Mouse (Mus musculus): ENCODE data around the gene Dstn.

The Dstn gene

DNA sequence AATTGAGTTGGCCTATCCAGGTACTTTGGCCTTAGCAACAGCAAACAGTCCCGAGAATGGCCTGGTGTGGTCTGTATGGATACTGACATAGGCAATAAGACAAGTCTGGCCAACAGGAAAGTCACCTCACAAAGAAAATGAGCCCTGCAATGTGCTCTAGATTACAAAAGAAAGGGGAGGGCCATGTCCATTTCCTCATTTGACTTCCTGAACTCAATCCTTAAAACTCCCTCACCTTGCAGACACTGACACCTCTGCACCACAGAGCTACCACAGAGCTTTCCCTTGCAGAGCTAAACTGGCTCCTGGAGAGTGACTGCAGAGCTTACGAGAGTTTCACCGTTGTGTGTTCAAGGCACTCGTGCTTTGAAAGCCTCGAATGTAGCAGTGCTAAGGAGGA is 47.1 kb downstream of the Dstn start:
- no peak for DNase-seq

GRCm38 (mm10) chr2:143963318-143963717 is 48.2 kb downstream of the Dstn start:
- DNase-seq: no peak

- DNase-seq: no peak
Measured at GRCm38 (mm10) chr2:143969260-143969659, 54.1 kb downstream of the Dstn start.

DNA sequence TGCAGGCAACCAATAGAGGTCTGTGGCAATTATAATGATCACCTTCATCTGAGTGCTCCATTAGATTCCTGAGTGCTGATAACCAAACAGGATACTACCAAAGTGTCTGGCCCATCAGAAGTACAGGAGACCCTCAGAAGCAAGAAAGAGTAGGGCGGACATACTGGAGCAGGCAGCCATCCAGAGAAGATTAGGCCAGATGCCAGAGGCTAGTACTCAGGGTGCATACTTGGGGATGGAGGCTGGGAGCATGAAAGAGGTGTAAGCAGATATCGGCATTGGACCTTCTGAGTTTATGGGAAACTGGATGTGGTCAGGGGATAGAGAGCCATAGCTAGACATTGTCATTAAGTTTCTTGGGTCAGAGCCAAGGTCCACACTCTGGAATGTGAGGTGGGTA is 55.7 kb downstream of the Dstn start:
- DNase-seq: no peak

DNA sequence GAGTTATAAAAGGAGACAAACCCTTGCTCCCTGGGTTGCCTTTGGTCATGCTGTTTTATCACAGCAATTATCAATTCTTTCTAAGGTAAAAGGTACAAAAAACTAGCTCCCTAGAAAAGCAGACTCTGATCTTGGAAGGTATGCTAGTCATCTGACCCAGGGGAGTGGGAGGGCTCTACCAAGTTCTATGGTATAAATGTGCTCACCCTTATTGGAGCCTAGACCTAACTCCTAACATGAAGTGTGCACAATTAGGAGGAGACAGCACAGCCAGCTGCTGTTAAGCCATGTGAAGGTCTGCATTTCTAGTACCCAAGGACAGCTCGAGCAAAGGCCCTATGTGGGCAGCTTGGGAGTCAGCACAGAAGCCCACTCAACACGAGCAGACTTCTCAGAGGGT is 56.8 kb downstream of the Dstn start:
- no peak for DNase-seq

- peak; percentile 51 for DNase-seq
Measured at GRCm38 (mm10) chr2:143973161-143973560, 58.0 kb downstream of the Dstn start.

GRCm38 (mm10) chr2:143975146-143975649 is 60.1 kb downstream of the Dstn start:
- DNase-seq: no peak

DNA sequence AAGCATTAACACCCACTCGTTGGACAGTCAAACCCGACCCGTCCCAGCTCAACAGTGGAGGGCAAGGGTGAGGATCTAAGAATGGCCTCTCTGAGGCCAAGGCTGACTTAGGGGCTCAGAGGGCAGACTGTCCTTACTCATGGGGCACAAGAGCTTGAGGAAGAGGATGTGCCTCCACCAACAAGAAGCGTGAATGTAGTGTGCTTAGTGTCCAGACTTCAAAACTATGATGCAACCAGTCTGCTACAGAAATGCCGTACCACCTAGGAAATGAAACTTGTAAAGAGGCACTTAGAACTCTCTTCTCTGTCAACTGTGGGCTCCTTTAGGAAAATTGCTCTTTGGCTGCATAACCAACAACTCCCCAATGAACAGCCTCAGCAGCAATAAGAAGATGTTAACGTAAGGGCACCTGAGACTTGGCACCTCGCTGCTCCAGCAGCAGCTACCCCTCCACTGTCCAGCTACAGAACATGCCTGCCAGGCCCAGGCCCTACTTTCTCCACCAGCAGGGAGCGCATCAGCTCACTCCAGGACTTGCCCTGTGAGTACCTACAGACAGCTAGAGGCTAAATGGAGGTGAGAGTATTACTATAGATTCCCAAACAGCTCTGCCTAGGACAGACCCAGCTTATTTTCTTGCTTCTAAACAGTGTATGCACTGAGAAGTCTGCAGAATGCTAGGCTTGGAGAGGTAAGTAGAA is 63.5 kb downstream of the Dstn start:
- no peak for DNase-seq

- DNase-seq: peak; percentile 50
Measured at GRCm38 (mm10) chr2:143980781-143981398, 65.8 kb downstream of the Dstn start.

DNA sequence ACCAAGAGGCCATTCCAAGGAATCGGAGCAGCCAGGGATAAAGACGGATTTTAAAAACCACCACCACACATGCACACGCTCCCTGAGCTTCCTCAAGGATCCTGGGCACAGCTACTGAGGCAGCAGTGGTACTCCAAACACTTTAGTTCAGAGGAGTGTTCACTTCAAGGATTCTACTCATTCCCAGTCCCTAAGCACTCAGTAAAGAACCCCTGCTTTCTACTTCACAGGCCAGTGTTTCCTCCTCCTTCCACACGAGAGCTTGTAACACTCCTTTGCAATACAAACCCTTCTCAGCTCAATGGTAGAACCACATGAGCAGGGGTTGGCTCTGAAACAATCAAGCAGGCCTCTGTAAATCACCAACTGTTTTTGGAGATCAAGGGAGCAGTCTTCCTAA is 67.0 kb downstream of the Dstn start:
- no peak for DNase-seq

DNA sequence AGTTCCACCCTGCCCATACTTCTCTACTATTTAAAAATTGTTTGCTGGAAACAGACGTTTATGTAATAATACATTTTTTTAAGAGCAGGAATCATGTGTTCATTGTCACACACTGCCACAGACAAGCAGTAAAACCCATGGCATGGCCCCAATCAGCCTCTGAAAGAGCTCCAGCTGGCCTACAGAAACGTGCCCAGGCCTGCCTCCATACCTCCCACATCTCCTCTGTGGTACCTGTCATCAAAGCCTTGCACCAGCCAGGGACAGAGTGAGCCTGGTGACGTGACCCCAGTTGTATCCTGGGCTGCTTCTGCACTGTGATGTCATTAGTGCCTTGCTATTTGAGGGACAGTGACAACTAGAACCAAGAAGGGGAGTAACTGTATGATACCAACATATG is 67.8 kb downstream of the Dstn start:
- DNase-seq: no peak

DNA sequence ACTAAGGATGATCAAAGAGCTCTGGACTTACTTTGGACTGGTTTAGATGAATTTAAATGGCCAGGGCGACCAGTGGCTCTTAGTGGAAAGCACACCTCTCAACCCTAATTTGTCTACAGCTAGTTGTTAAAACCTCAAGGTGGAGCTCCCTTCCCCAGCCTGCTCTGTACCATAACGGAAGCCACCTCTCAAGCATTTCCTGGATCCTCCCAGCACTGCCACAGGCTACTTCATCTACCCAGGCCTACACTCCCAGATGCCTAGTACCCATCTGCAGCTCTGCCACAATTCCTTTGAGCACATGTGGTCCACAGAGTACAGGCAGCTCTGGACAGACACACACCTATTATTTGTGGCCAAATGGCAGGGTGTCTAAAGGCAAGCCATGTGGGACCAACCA is 68.4 kb downstream of the Dstn start:
- no peak for DNase-seq

DNA sequence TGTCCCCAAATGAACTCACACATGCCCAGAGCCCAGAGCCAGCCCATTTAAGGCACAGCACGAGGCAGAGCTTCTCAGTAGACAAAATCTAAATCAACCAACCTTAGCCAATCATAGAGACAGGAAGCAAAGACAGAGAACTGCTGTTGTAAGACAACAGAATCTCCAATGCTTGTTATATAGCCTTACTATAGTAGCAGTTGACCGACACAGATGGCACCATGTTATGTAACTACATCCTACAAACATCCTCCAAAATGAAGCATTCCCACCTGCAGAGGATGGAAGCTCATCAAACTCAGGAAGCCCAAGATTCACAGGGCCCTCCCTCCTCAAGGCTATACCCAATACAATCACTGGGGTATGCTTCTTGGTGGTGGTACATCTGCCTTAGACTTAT is 72.4 kb downstream of the Dstn start:
- DNase-seq: no peak

DNA sequence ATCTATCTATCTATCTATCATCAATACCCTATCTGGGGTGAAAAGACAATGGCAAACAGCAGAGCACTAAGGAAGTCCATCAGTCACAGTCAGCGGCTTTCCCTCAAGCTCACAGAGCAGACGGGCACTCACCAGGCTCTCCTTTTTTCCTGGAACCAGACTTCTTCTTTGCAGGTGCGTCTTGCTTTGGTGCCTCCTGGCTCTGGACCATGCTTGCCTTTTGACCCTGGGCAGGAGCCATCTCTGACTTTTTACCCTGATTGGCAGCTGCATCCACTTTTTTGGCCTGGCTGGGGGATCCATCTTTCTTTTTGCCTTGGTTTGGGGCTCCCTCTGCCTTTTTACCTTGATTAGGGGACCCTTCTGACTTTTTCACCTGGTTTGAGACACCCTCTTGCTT is 72.9 kb downstream of the Dstn start:
- no peak for DNase-seq

DNA sequence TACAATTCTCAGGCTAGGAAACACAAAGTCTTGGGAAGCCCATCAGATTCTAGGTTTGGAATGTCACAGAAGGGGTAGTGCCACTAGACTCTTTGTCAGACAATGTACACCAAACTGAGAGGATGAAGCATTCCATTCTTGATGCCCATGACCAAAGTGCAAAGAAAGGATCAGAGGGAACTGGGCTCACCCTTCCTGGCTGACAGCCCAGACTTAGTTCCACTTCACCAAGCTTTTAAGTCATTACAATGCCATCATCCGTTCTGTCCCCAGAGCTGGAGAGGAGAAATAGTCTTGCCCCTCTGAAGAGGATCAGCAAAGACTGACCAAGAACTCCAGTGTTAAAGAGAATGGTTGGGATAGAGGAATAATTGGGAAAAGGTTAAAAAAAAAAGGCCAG is 75.9 kb downstream of the Dstn start:
- no peak for DNase-seq

GRCm38 (mm10) chr2:143991964-143992672 is 77.0 kb downstream of the Dstn start:
- DNase-seq: no peak
